Mouse (Mus musculus) liver, embryonic 11.5 days (tissue): ENCODE results near the gene Gm5678. TPM values are rescaled to one million over a fixed set of nuclear protein-coding genes. Genes with fewer than 3 reads are reported as not detected.
"Not testable (repeated sequence)": the region's sequence is repeated elsewhere in the genome, so short reads cannot be mapped to it uniquely, and the experiment has no call there.

Experiments used
- ATAC-seq: fragments of 200-750 bp; cut with Nextera tagmentation; replicated peaks from 2 replicates; pipeline ENCODE4 v1.8.0; 2017; ENCODE audit warnings: moderate number of reproducible peaks, mild to moderate bottlenecking, moderate TSS enrichment, moderate library complexity; ENCODE audit not compliant: low FRiP score
- DNase-seq: peaks from one replicate; pipeline ENCODE4 v3.0.0-alpha.2; 2017; ENCODE audit warnings: low spot score
- H3K27ac ChIP-seq: fragments of 300-500 bp; sonication (generic); 2 replicates; pipeline ENCODE4 v1.5.1; 2014; ENCODE audit warnings: mild to moderate bottlenecking, low read depth, low read length, control low read depth
- H3K27me3 ChIP-seq: fragments of 300-500 bp; sonication (generic); replicated peaks from 2 replicates; pipeline ENCODE4 v1.6.1; 2014; ENCODE audit warnings: low read length, mixed read lengths; ENCODE audit not compliant: control insufficient read depth, insufficient read depth
- H3K36me3 ChIP-seq: fragments of 300-500 bp; sonication (generic); 2 replicates; pipeline ENCODE4 v1.6.1; 2014; ENCODE audit warnings: mild to moderate bottlenecking, low read length, moderate library complexity, mixed read lengths; ENCODE audit not compliant: control insufficient read depth, insufficient read depth
- H3K4me1 ChIP-seq: fragments of 300-500 bp; sonication (generic); replicated peaks from 2 replicates; pipeline ENCODE4 v1.6.1; 2014; ENCODE audit warnings: low read length, mixed read lengths; ENCODE audit not compliant: control insufficient read depth, insufficient read depth
- H3K4me2 ChIP-seq: fragments of 300-500 bp; sonication (generic); 2 replicates; pipeline ENCODE4 v1.6.1; 2014; ENCODE audit warnings: mild to moderate bottlenecking, control low read depth, moderate library complexity
- H3K4me3 ChIP-seq: fragments of 300-500 bp; sonication (generic); 2 replicates; pipeline ENCODE4 v1.5.1; 2014; ENCODE audit warnings: low read depth, low read length, control low read depth
- H3K9ac ChIP-seq: fragments of 300-500 bp; sonication (generic); 2 replicates; pipeline ENCODE4 v1.6.1; 2014; ENCODE audit warnings: low read depth, low read length, control low read depth
- H3K9me3 ChIP-seq: fragments of 300-500 bp; sonication (generic); 2 replicates; pipeline ENCODE4 v1.6.1; 2016; ENCODE audit warnings: low read length, inconsistent platforms, mixed read lengths; ENCODE audit not compliant: control insufficient read depth
- WGBS: fragments of 180-500 bp; shearing (Covaris S2); extraction: QIAGEN DNeasy Blood & Tissue Kit; methylation state at CpG from one replicate; pipeline ENCODE4 v1.1.7; 2014; 5-methylcytosine and 5-hydroxymethylcytosine counted together
- polyA plus RNA-seq: library from polyadenylated mRNA; unstranded; fragments of >200 nt; fragmentation: Nextera tagmentation; extraction: Ambion mirVana; gene quantifications from 2 replicates; pipeline ENCODE4 v1.2.1, GENCODE M21; 2014

The Gm5678 gene
- polyA plus RNA-seq, 1 experiment from 2014 or later, result not detected

DNA sequence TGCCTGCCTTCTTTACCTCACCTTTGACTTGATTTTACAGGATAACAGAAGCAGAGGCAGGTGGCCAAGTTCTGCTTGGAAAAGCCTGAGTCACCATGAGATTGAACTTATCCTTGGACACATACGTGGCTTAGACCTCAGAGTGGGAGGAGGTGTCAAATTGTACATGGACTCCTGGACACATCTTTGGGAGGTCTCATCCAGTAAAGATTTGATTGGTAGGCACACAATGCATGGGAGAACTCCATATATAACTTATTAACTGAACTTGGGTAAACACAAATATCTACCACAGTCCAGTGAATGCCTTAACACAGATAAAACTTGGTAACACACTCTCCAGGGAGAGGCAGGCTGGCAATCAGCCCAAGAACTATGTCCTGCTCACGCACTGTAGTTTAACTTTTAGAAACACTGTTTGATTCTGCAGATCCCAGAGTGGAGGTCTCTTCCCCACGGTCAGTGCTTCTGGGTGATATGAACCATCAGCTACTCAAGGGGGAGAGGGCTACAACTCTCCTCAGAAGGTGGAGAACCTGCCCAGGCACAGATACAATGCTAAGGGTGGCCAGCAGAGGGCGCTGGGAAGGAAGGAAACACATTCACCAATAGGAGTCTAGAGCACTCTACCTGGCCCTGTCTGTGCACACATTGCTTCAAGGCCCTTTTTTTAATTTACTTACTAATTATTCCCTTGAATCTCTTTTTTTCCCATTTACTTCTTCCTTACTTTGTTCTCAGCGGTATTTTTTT, 12.6 kb upstream of the Gm5678 start:
- H3K9ac ChIP-seq, result no peak overlapping the region
- WGBS, result 28% methylated on average over 5 of the region's 5 CpGs
- peak; percentile 52 for DNase-seq

GRCm38 (mm10) chr16:93623759-93624158, 4.1 kb upstream of the Gm5678 start:
- not testable (repeated sequence) for ATAC-seq, DNase-seq, H3K4me3 ChIP-seq, H3K4me2 ChIP-seq, H3K9me3 ChIP-seq, H3K27me3 ChIP-seq, H3K9ac ChIP-seq, H3K27ac ChIP-seq, H3K4me1 ChIP-seq, H3K36me3 ChIP-seq
- WGBS, result 82% methylated on average over 4 of the region's 4 CpGs

More for the DNA sequence above, 12.6 kb upstream of the Gm5678 start:
- Histone ChIP-seq H3K27ac (no peak overlapping the region), H3K36me3 (peaks cover 2% of the 10 kb centered on the region; the same call in 1 of the 2 replicates), H3K27me3 (no peaks in the 10 kb centered on the region), H3K4me1 (no peaks in the 10 kb centered on the region), H3K4me3 (no peak overlapping the region), H3K9me3 (no peaks in the 10 kb centered on the region), H3K4me2 (no peak overlapping the region)
- ATAC-seq, result no peak

GRCm38 (mm10) chr16:93624671-93625070, 3.2 kb upstream of the Gm5678 start:
- H3K9ac ChIP-seq, result no peak overlapping the region
- H3K4me3 ChIP-seq, result no peak overlapping the region
- H3K36me3 ChIP-seq, result no peaks in the 10 kb centered on the region
- H3K4me2 ChIP-seq, result no peak overlapping the region
- DNase-seq (no peak), ATAC-seq (no peak)
- 57% methylated on average over 4 of the region's 4 CpGs for WGBS
- H3K27me3 ChIP-seq, result no peaks in the 10 kb centered on the region
- no peak overlapping the region for H3K27ac ChIP-seq
- no peaks in the 10 kb centered on the region for H3K9me3 ChIP-seq
- no peaks in the 10 kb centered on the region for H3K4me1 ChIP-seq

DNA sequence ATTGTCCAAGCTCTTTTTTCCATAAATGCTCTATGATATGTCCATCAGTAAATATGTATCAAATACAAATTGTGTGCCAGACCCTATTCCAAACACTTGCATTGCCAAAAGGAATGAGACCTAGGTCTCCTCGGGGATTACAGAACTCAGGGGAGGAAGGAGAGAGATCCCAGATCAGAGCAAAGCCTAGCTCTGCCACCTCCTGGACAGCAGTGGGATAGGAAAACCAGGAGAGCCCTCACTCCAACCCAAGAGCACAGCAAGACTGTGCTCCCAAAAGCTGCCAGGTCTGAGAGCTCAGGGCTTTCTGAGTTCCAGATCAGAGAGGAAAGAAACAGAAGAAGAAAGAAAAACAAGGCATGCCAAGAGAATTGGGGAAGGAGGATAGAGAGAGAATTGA, 1.2 kb upstream of the Gm5678 start:
- Histone ChIP-seq H3K9me3 (no peaks in the 10 kb centered on the region), H3K4me3 (no peak overlapping the region), H3K4me2 (no peak overlapping the region), H3K4me1 (no peaks in the 10 kb centered on the region), H3K36me3 (no peaks in the 10 kb centered on the region), H3K9ac (no peak overlapping the region), H3K27me3 (no peaks in the 10 kb centered on the region), H3K27ac (no peak overlapping the region)
- ATAC-seq (no peak), DNase-seq (no peak)
- 13% methylated on average over 1 of the region's 1 CpGs for WGBS

GRCm38 (mm10) chr16:93644006-93644405, 16.1 kb downstream of the Gm5678 start:
- WGBS, result 35% methylated on average over 4 of the region's 4 CpGs
- H3K27me3 ChIP-seq, result no peaks in the 10 kb centered on the region
- H3K4me1 ChIP-seq, result no peaks in the 10 kb centered on the region
- no peak overlapping the region for H3K27ac ChIP-seq
- no peaks in the 10 kb centered on the region for H3K9me3 ChIP-seq
- no peak overlapping the region for H3K4me3 ChIP-seq
- H3K36me3 ChIP-seq, result no peaks in the 10 kb centered on the region
- H3K4me2 ChIP-seq, result no peak overlapping the region
- DNase-seq (no peak), ATAC-seq (no peak)
- no peak overlapping the region for H3K9ac ChIP-seq

- no peak for DNase-seq
- H3K9me3 ChIP-seq, result no peaks in the 10 kb centered on the region
These were observed 20.7 kb downstream of the Gm5678 start for GRCm38 (mm10) chr16:93648441-93649183.

GRCm38 (mm10) chr16:93667976-93668375, 40.1 kb downstream of the Gm5678 start:
- H3K27me3 ChIP-seq, result no peaks in the 10 kb centered on the region
- H3K36me3 ChIP-seq, result no peaks in the 10 kb centered on the region
- no peaks in the 10 kb centered on the region for H3K4me1 ChIP-seq
- H3K9ac ChIP-seq, result no peak overlapping the region
- ATAC-seq (no peak), DNase-seq (no peak)
- no peak overlapping the region for H3K4me2 ChIP-seq
- no peak overlapping the region for H3K27ac ChIP-seq
- no peak overlapping the region for H3K4me3 ChIP-seq
- peaks cover 4% of the 10 kb centered on the region; the same call in 1 of the 2 replicates for H3K9me3 ChIP-seq

More at GRCm38 (mm10) chr16:93648441-93649183, 20.7 kb downstream of the Gm5678 start:
- WGBS, result 61% methylated on average over 5 of the region's 5 CpGs
- no peaks in the 10 kb centered on the region for H3K27me3 ChIP-seq
- no peaks in the 10 kb centered on the region for H3K36me3 ChIP-seq
- H3K9ac ChIP-seq, result no peak overlapping the region
- no peak overlapping the region for H3K4me3 ChIP-seq
- ATAC-seq, result no peak
- no peaks in the 10 kb centered on the region for H3K4me1 ChIP-seq
- H3K4me2 ChIP-seq, result no peak overlapping the region
- H3K27ac ChIP-seq, result no peak overlapping the region

DNA sequence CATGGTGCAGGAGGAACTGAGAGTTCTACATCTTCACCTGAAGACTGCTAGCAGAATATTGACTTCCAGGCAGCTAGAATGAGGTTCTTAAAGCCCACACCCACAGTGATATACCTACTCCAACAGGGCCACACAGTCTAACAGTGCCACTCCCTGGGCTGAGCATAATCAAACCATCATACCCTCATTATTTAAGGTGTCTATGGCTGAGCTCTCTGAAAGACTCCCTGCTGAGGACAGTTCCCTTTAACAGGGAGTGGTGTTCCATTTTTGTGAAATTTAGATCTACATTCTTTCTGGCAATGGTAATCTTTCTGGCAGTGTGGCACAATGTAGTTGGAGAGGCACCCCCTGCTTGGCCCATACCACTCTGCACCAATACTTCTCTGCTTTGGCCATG, 41.6 kb downstream of the Gm5678 start:
- Histone ChIP-seq H3K9me3 (peaks cover 4% of the 10 kb centered on the region; the same call in 1 of the 2 replicates), H3K36me3 (no peaks in the 10 kb centered on the region), H3K27ac (no peak overlapping the region), H3K9ac (no peak overlapping the region), H3K27me3 (no peaks in the 10 kb centered on the region), H3K4me3 (no peak overlapping the region), H3K4me2 (no peak overlapping the region), H3K4me1 (no peaks in the 10 kb centered on the region)
- ATAC-seq (no peak), DNase-seq (no peak)

GRCm38 (mm10) chr16:93670466-93670865, 42.6 kb downstream of the Gm5678 start:
- DNase-seq, H3K27ac ChIP-seq, H3K9me3 ChIP-seq, H3K36me3 ChIP-seq, H3K4me2 ChIP-seq, H3K4me1 ChIP-seq, ATAC-seq, H3K27me3 ChIP-seq, H3K4me3 ChIP-seq, H3K9ac ChIP-seq: not testable (repeated sequence)
- 39% methylated on average over 4 of the region's 4 CpGs for WGBS
